Mouse (Mus musculus) embryonic facial prominence, embryonic 13.5 days (tissue): ENCODE results near the gene Ebf1. TPM values are rescaled to one million over a fixed set of nuclear protein-coding genes. Genes with fewer than 3 reads are reported as not detected.

ENCODE experiments used
- ATAC-seq: fragments of 200-750 bp; cut with Nextera tagmentation; 2 replicates; pipeline ENCODE4 v1.8.0; 2017; ENCODE audit warnings: low read depth; ENCODE audit not compliant: insufficient number of reproducible peaks, insufficient read depth, low FRiP score, low TSS enrichment
- H3K27ac ChIP-seq: fragments of 300-500 bp; sonication (generic); 2 replicates; pipeline ENCODE4 v1.5.1; 2015; ENCODE audit warnings: moderate library complexity, mild to moderate bottlenecking, inconsistent platforms
- H3K27me3 ChIP-seq: fragments of 300-500 bp; sonication (generic); 2 replicates; pipeline ENCODE4 v1.6.1; 2015; ENCODE audit warnings: mild to moderate bottlenecking, inconsistent platforms
- H3K36me3 ChIP-seq: fragments of 300-500 bp; sonication (generic); 2 replicates; pipeline ENCODE4 v1.6.1; 2015; ENCODE audit warnings: mild to moderate bottlenecking, inconsistent platforms
- H3K4me1 ChIP-seq: fragments of 300-500 bp; sonication (generic); 2 replicates; pipeline ENCODE4 v1.6.1; 2015; ENCODE audit warnings: inconsistent platforms
- H3K4me2 ChIP-seq: fragments of 300-500 bp; sonication (generic); 2 replicates; pipeline ENCODE4 v1.6.1; 2015; ENCODE audit warnings: moderate library complexity, mild to moderate bottlenecking, inconsistent platforms
- H3K4me3 ChIP-seq: fragments of 300-500 bp; sonication (generic); 2 replicates; pipeline ENCODE4 v1.5.1; 2015; ENCODE audit warnings: mild to moderate bottlenecking, inconsistent platforms
- H3K9ac ChIP-seq: fragments of 300-500 bp; sonication (generic); 2 replicates; pipeline ENCODE4 v1.6.1; 2015; ENCODE audit warnings: mild to moderate bottlenecking, inconsistent platforms
- H3K9me3 ChIP-seq: fragments of 300-500 bp; sonication (generic); 2 replicates; pipeline ENCODE4 v1.6.1; 2016; ENCODE audit warnings: inconsistent platforms
- WGBS: fragments of 180-500 bp; shearing (Covaris S2); methylation state at CpG from one replicate; pipeline ENCODE4 v1.1.7; 2015; ENCODE audit warnings: mixed read lengths; 5-methylcytosine and 5-hydroxymethylcytosine counted together
- polyA plus RNA-seq: library from polyadenylated mRNA; unstranded; fragments of >200 nt; fragmentation: Nextera tagmentation; extraction: Ambion mirVana; gene quantifications from 2 replicates; pipeline ENCODE4 v1.2.1, GENCODE M21; 2015

The Ebf1 gene
- polyA plus RNA-seq, 1 experiment from 2014 or later = 69.1 TPM

GRCm38 (mm10) chr11:44681306-44681705 is 64.2 kb downstream of the Ebf1 start:
- no peaks in the 10 kb centered on the region for H3K27me3 ChIP-seq
- no peak overlapping the region for H3K4me2 ChIP-seq
- no peak overlapping the region for H3K27ac ChIP-seq
- no peaks in the 10 kb centered on the region for H3K9me3 ChIP-seq
- no peak for ATAC-seq
- no peak overlapping the region for H3K9ac ChIP-seq
- peaks cover 34% of the 10 kb centered on the region for H3K4me1 ChIP-seq
- H3K4me3 ChIP-seq = no peak overlapping the region
- no peaks in the 10 kb centered on the region for H3K36me3 ChIP-seq
- WGBS = 85% methylated on average over 2 of the region's 2 CpGs

DNA sequence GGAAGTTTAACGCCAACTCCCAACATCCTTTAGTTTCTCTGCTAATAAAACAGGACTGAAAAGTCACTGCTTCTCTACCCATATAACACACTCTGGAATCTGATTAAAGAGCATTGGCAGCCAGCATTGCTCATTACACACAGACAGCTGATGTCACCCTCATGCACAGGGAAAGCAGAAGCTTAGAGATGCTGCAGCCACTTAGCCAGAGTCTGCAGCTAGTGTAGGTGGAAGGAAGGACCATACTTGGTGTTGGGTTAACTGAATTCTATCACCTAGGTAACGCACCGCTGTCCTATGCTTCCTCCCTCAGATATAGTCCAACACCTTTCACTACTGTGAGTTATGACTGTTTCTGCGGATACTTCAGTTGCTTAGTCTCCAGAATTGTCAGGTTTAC is 64.9 kb downstream of the Ebf1 start:
- Histone ChIP-seq H3K4me1 (peaks cover 37% of the 10 kb centered on the region), H3K4me2 (no peak overlapping the region), H3K4me3 (no peak overlapping the region), H3K9me3 (no peaks in the 10 kb centered on the region), H3K9ac (no peak overlapping the region), H3K27me3 (no peaks in the 10 kb centered on the region), H3K27ac (no peak overlapping the region), H3K36me3 (no peaks in the 10 kb centered on the region)
- no peak for ATAC-seq
- WGBS = 91% methylated on average over 4 of the region's 4 CpGs

DNA sequence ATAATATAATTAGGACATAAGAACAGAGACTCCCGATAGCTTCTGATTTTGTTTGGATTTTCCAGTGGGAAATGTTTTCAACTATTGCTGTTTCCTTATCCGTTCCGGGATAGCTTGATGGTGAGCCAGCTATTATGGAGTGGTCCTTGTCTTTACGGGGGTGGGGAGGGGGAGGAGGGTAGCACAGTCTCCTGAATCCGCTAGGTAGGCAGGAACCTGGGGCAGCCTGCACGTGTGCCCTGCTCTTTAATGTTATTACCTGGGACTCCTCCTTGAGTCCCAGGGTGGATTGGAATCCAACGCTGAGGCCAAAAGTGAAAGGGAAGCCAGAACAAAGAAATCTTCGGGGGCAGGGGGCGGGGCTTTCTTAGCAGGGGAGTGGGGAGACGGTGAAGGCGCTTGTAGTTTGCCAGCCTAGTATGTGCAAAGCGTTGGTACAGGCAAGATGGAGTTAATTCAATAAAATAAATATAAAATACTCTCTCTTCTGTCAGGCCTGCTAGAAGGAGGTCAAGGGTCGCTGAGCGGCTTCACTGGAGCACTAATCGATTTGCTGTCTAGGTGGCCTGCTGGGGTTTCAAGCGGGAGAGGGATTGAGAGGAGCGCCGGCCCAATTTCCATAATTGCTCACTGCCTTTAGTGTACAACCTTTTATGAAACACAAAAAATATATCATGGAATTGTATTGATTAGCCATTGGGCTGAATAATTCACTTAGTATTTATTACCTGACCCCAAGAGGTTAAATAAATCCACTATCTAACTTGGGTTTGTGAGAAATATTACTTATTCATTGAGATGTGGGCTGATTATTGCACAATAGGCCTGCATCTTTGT is 65.8 kb downstream of the Ebf1 start:
- Histone ChIP-seq H3K4me1 (peaks cover 37% of the 10 kb centered on the region), H3K27ac (no peak overlapping the region), H3K9me3 (no peaks in the 10 kb centered on the region), H3K4me2 (peak overlapping the region; percentile 35), H3K9ac (no peak overlapping the region), H3K27me3 (no peaks in the 10 kb centered on the region), H3K36me3 (no peaks in the 10 kb centered on the region), H3K4me3 (peak overlapping the region; percentile 3; the same call in 1 of the 2 replicates)
- WGBS = 26% methylated on average over 18 of the region's 18 CpGs
- ATAC-seq = no peak

- Histone ChIP-seq H3K36me3 (no peaks in the 10 kb centered on the region), H3K4me1 (peaks cover 44% of the 10 kb centered on the region), H3K27ac (peak overlapping the region; percentile 39), H3K27me3 (no peaks in the 10 kb centered on the region), H3K9ac (no peak overlapping the region), H3K4me2 (peak overlapping the region; percentile 27), H3K4me3 (no peak overlapping the region), H3K9me3 (no peaks in the 10 kb centered on the region)
- WGBS = 47% methylated on average over 20 of the region's 20 CpGs
- no peak for ATAC-seq
Observed at GRCm38 (mm10) chr11:44684486-44685076, 67.5 kb downstream of the Ebf1 start.

- H3K4me2 ChIP-seq = peak overlapping the region; percentile 41
- no peaks in the 10 kb centered on the region for H3K9me3 ChIP-seq
- H3K4me3 ChIP-seq = no peak overlapping the region
- peaks cover 49% of the 10 kb centered on the region for H3K4me1 ChIP-seq
- H3K27me3 ChIP-seq = no peaks in the 10 kb centered on the region
- WGBS = 62% methylated on average over 3 of the region's 3 CpGs
- H3K9ac ChIP-seq = no peak overlapping the region
- no peak overlapping the region for H3K27ac ChIP-seq
- no peak for ATAC-seq
- H3K36me3 ChIP-seq = no peaks in the 10 kb centered on the region
Observed at GRCm38 (mm10) chr11:44685129-44685528, 68.0 kb downstream of the Ebf1 start.

- Histone ChIP-seq H3K4me3 (peak overlapping the region; percentile 20), H3K27me3 (no peaks in the 10 kb centered on the region), H3K9me3 (no peaks in the 10 kb centered on the region), H3K9ac (no peak overlapping the region), H3K4me1 (peaks cover 49% of the 10 kb centered on the region), H3K36me3 (no peaks in the 10 kb centered on the region), H3K4me2 (peak overlapping the region; percentile 41), H3K27ac (peak overlapping the region; percentile 44; the same call in 1 of the 2 replicates)
- ATAC-seq = no peak
- WGBS = 34% methylated on average over 21 of the region's 21 CpGs
Observed at GRCm38 (mm10) chr11:44685911-44686361, 68.8 kb downstream of the Ebf1 start.

DNA sequence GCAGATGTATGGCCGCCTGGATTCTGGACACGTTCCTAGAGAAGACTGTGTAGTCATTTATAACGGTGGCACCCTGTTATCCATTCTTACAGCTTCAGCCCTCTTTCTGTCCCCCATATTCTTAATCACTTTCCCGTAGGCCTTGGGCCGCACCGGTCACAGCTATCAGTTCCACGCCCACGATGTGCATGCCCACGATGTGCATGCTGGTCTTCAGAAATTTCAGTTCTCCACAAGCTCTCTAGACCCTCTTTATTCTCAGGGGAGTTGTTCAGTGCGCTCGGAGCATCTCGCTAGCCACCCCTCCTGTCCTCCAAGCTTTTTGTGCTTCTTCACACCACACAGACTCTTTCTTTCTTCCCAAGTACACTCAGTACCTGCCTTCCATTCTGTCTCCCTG is 69.3 kb downstream of the Ebf1 start:
- no peak for ATAC-seq
- peak overlapping the region; percentile 41 for H3K4me2 ChIP-seq
- H3K9me3 ChIP-seq = no peaks in the 10 kb centered on the region
- no peak overlapping the region for H3K9ac ChIP-seq
- WGBS = 73% methylated on average over 12 of the region's 12 CpGs
- no peaks in the 10 kb centered on the region for H3K27me3 ChIP-seq
- H3K4me3 ChIP-seq = no peak overlapping the region
- H3K36me3 ChIP-seq = no peaks in the 10 kb centered on the region
- peak overlapping the region; percentile 44; the same call in 1 of the 2 replicates for H3K27ac ChIP-seq
- H3K4me1 ChIP-seq = peaks cover 49% of the 10 kb centered on the region

GRCm38 (mm10) chr11:44688542-44688941 is 71.4 kb downstream of the Ebf1 start:
- Histone ChIP-seq H3K9me3 (no peaks in the 10 kb centered on the region), H3K4me3 (no peak overlapping the region), H3K4me2 (no peak overlapping the region), H3K4me1 (peaks cover 43% of the 10 kb centered on the region), H3K27me3 (no peaks in the 10 kb centered on the region), H3K27ac (no peak overlapping the region), H3K9ac (no peak overlapping the region), H3K36me3 (no peaks in the 10 kb centered on the region)
- ATAC-seq = no peak
- 82% methylated on average over 3 of the region's 3 CpGs for WGBS

DNA sequence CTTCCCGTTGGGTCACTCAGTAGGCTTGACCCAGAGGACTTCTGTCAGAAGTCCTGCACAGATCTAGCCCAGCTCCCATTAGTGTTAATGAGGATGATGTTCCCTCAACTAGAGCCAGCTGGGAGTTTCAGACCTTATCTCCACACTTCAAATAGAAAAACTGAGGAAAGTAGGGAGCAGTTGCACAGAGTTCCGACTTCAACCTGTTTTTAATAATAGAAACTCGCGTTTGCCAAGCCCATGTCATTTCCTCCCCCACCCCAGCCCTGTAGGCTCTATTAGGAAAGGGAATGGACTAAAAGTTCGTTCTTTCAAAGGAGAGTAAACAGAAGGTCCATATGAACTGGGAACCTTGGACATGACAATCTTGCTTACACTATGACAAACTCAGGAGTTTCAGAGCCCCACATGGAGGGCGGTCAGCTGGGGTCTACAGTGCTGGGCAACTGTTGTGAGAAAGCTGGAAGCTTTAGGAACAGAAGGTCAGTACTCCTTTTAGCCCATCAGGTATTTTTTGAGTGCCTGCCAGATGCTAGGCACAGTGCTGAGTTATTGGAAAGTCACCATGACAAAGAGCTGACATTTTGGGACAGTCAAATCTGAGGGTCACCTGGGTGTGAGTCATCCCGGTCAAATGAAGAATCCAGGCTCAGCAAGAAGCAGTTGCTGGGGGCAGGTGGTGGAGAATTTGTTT is 72.6 kb downstream of the Ebf1 start:
- Histone ChIP-seq H3K4me2 (no peak overlapping the region), H3K36me3 (no peaks in the 10 kb centered on the region), H3K9me3 (no peaks in the 10 kb centered on the region), H3K27ac (no peak overlapping the region), H3K9ac (no peak overlapping the region), H3K4me1 (peaks cover 40% of the 10 kb centered on the region), H3K27me3 (no peaks in the 10 kb centered on the region), H3K4me3 (no peak overlapping the region)
- ATAC-seq = 0 out of 2 replicates have a peak, but pooled peaks have one; percentile 48
- WGBS = 47% methylated on average over 7 of the region's 7 CpGs

DNA sequence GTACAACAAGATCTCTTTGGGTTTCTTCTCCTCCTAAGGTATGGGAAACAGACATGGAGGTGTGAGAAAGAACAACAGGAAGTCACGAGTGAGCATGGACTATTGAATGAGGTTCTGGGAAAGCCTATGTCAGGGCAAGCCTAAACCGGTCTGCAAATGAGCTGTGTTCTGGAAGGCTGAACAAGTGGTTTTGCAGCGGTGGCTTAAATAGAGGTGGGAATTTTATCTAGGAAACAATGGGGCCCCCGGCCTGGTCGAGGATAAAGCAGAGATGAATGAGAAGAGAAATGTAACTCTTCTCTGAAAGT is 73.1 kb downstream of the Ebf1 start:
- no peaks in the 10 kb centered on the region for H3K27me3 ChIP-seq
- no peak overlapping the region for H3K9ac ChIP-seq
- H3K4me1 ChIP-seq = peaks cover 35% of the 10 kb centered on the region
- H3K4me3 ChIP-seq = no peak overlapping the region
- no peak overlapping the region for H3K4me2 ChIP-seq
- ATAC-seq = no peak
- 86% methylated on average over 5 of the region's 5 CpGs for WGBS
- no peaks in the 10 kb centered on the region for H3K9me3 ChIP-seq
- H3K36me3 ChIP-seq = no peaks in the 10 kb centered on the region
- no peak overlapping the region for H3K27ac ChIP-seq

GRCm38 (mm10) chr11:44695416-44695815 is 78.3 kb downstream of the Ebf1 start:
- H3K36me3 ChIP-seq = no peaks in the 10 kb centered on the region
- H3K27me3 ChIP-seq = no peaks in the 10 kb centered on the region
- peaks cover 22% of the 10 kb centered on the region for H3K4me1 ChIP-seq
- no peaks in the 10 kb centered on the region for H3K9me3 ChIP-seq
- H3K4me3 ChIP-seq = no peak overlapping the region
- no peak overlapping the region for H3K4me2 ChIP-seq
- no peak overlapping the region for H3K27ac ChIP-seq
- 92% methylated on average over 9 of the region's 9 CpGs for WGBS
- H3K9ac ChIP-seq = no peak overlapping the region
- ATAC-seq = no peak
